Mouse (Mus musculus) layer of hippocampus, adult 18-20 months (tissue): ENCODE data around the gene Cpe. TPM values are rescaled to one million over a fixed set of nuclear protein-coding genes. Genes with fewer than 3 reads are reported as not detected.

Experiments
- DNase-seq, 2 experiments: peaks; one replicate each; pipeline ENCODE4 v3.0.0; 2022; ENCODE audit warnings: low spot score in 2 of 2
- total RNA-seq, 2 experiments: library from RNA; stranded (reverse); gene quantifications; 2 replicates each; pipeline ENCODE4 v1.2.3; 2021

Gene Cpe
- total RNA-seq, 2 experiments from 2014 or later, result 2,606 to 2,683 TPM

- DNase-seq, result no peak
Observed at GRCm38 (mm10) chr8:64634901-64635300, 58.0 kb downstream of the Cpe start.

DNA sequence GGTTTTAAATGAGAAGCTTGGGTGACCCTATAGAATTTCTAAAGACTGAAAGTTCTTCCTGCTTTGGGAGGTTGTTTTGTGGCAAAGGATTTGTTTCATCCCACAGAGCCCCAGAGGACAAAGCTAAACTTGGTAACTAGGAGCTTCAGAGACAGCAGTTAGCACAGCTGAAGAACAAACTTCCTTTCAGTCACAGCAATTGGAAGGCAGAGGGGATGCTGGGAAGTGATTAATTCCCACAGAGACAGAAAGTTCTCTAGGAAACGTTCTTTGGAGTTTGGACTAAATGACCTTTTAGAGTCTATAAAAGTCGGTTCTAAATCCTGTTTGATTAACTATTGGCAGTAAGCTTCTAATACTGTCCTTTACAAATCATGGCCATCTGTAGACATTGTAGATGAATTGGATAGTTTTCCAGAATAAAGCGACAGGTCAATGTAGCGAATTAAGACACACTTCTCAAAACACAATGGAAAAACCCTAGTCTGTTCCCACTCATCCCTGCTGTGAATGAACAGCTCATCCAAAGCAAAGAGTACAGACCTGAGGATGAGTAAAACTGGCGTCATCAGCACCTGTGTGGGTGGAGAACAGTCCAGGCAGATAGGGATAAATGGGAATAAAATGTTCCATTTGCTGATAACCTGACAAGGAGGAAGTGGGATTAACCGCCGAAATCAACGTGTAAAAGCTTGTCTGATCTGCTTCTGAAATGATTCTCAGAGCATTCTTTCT, 58.6 kb downstream of the Cpe start:
- DNase-seq, result peak; percentile 53 to 77

DNA sequence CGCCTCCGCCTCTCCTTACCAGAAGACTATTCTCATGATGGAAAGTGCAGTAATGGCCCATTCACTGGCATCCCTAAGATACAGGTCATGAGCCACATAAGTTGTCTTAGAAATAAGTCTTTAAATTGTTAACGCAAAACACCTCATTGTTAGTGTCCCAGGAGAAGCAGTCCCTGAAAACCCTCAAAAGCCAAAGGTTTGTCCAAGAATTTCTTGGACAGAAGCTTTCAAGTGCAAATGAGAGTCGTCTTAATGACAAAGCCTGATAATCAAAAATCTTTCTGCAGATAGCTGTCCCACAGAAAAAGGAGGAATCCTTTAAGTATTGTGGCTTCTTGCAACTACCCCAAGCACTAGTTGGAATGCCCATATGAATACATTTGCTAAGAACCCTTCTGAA, 60.7 kb downstream of the Cpe start:
- no peak for DNase-seq

- DNase-seq, result no peak
Observed at GRCm38 (mm10) chr8:64631761-64632160, 61.1 kb downstream of the Cpe start.

DNA sequence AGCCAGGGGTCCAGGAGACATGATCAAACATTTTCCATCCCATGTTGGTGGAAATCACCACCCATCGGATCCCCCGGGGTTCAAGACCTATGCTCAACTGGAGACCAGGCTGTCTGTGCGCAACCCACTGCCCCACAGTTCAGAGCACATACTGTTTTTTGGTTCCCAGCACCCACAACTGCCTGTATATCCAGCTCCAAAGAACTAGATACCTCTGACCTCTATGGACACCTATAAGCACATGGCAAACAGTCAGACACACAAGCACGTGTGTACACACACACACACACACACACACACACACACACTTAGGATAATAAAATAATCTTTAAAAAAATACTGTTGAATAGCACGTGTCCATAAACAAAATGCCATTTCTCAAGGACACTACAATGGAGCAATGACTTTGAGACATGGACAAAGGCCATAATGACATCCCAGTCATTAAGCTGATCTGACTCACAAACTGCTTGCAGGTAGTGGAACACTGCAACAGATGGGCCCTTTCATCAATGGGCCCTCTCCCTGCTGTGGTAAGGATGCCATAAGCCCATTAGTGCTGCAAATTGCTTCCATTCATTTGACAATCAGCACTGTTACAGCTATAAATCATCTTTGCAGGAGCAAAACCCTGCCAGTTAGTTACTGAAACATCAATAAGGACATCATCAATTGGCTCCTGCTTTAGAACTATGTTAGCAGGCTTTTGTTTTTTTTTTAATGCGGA, 63.7 kb downstream of the Cpe start:
- DNase-seq, result no peak

- no peak for DNase-seq
Observed at GRCm38 (mm10) chr8:64628039-64628438, 64.8 kb downstream of the Cpe start.

DNA sequence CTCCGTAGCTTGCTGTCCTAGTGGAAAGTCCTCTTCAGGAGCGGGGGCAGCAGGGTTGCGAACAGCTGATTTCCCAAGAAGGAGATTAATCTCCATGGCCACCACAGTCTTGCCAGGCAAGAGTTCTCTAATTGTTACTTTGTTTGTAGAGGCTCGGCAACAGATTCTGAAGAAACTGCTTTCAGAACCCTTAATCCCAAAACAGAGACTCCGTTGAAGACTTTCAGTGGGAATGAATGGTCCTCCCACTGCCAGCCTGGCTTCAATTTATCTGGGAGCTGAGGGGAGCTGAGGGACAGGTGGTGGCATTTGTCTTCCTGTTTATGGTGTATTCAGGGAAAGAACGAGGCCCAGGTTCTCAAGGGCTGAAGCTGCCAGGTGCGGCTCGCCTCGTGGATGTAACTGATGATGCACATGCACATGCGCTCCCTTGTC, 68.2 kb downstream of the Cpe start:
- DNase-seq, result peak; percentile 59 to 71

GRCm38 (mm10) chr8:64620365-64621150, 72.3 kb downstream of the Cpe start:
- DNase-seq, result no peak

GRCm38 (mm10) chr8:64619661-64620060, 73.2 kb downstream of the Cpe start:
- no peak for DNase-seq

DNA sequence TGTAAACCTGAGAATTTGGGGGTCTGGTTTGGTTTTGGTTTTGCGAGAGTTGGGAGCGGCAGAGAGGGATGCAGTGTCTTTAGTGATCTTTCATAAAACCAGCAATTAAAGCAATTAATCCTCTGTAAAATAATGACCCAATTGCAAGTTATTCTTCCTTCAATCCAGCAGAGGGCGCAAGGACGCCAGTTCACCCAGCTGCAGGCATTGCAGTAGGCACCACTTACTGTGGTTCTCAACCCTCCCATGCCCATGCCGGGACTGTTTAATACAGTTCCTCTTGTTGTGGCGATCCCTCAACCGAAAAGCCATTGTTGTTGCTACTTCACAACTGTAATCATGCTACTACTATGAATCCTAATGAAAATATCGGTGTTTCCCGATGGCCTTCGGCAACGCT, 74.2 kb downstream of the Cpe start:
- peak; percentile 37 to 65 for DNase-seq

GRCm38 (mm10) chr8:64616566-64616965, 76.3 kb downstream of the Cpe start:
- DNase-seq, result no peak

DNA sequence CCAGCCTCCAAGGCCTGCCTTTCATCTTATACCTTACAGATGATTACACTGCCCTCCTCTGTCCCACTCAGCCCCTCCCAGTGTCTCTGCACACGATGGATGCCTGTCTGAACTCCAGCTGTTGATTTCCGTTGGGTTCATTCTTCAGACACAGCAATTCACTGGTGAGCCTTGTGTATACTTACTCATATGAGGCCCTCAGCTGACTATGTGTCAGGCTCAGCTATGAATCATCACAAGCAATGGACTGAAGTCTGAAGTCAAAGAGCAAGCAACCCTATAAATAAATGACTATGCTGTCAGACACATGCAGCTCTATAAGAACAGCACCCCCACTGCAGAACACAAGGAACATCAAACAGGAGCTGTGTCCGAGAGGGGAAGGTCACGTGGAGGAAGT, 77.4 kb downstream of the Cpe start:
- DNase-seq, result no peak

GRCm38 (mm10) chr8:64613663-64614062, 79.2 kb downstream of the Cpe start:
- DNase-seq, result no peak

DNA sequence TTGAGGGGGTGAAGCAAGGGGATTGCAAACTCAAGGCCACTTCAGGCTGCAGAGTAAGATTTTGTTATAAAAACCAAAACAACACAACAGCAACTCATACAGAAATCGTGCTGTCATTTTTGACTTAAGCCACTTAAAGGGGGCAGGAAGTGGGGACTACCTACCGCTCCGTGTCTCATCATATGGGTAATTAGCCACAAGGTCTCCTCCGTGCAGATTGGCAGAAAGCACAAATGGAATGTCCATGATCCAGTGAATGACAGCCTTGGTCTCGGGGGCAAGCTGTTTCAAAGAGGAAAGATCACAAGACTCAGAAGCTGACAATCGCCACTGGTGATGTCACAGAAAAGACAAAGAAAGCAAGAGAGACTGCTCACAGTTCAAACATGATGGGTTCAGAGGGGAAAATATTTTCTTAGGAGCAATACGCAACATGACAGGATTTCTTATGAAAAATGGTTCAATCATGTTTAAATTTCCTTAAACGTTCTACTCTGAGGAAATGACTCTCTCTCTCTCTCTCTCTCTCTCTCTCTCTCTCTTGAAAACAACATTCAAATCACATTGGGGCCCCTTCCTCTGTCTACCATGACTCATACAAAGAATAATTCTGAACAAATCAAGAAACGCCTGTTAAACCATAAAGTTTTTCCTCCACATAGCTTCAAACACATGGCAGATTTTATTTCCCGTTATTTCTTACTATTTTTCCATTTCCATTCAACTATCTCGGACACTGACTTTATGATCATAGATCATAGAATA, 81.5 kb downstream of the Cpe start:
- no peak for DNase-seq

DNA sequence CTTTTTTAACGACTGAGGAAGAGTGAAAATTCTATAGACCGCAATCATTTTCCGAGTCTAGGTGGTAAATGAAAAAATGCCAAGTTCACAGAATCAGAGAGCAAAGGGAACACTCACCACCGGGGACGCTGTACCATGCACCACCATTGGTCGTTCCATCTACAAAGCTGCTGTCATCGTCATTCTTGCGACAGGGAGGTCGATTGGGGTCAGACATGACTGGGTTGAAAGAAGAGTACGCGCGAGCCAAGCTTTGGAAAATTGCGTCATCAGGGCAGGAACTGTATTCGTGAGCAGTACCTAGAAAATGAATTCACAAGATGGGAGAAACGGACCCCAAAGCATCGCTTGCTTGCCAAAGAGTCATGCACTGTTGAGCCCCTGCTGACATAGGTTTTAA, 83.9 kb downstream of the Cpe start:
- DNase-seq, result no peak

DNA sequence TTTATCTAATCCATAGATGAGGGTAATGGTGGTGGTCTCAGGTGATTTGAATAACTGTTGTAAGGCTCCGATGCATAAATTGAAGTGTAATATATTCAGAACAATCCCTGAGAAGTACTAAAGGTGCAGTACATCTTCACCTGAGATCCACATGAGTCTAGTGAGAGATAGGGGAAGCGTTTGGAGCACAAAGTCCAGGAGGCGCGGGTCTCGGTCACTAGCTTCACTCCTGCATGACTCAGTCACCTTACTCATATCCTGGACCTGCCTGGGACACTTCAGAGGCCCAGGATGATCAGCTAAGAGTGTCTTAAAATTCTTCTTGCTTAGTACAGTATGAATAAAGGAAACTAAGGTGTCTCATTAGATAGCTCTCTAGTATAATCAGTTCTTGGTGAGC, 86.8 kb downstream of the Cpe start:
- no peak for DNase-seq

- no peak for DNase-seq
Observed at GRCm38 (mm10) chr8:64598206-64598605, 94.6 kb downstream of the Cpe start.

- DNase-seq, result peak; percentile 37 to 86
Observed at GRCm38 (mm10) chr8:64597042-64597970, 95.5 kb downstream of the Cpe start.

- no peak for DNase-seq
Observed at GRCm38 (mm10) chr8:64596396-64596795, 96.5 kb downstream of the Cpe start.

GRCm38 (mm10) chr8:64590456-64590855, 102.4 kb downstream of the Cpe start:
- DNase-seq, result no peak
